Mouse (Mus musculus): Measurements from ENCODE around the gene Dnajc13. TPM values are rescaled to one million over a fixed set of nuclear protein-coding genes. Genes with fewer than 3 reads are reported as not detected.

Gene Dnajc13
- polyA plus RNA-seq, 1 experiment from 2014 or later: 14.5 TPM

DNA sequence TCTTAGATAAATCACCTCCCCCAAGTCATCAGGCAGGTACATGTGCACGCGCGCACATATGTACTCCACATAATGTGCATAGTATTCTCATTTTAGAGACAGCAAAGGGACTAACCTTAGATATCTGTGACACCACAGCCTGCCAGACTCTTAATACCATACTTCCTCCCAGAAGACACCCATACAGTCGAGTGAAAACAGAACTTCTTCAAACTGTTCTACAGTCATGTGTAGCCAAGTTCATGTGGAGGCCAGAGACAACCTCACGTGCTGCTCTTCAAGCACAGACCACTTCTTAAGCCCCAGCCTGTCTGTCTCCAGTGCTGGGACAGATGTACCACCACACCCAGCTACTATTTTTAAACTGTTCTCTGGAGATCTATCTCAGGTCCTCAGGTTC is 29.7 kb downstream of the Dnajc13 start:
- Histone ChIP-seq H3K9me3 (no peaks in the 10 kb centered on the region), H3K4me3 (no peak overlapping the region), H3K9ac (no peak overlapping the region), H3K36me3 (peaks cover 85% of the 10 kb centered on the region), H3K27ac (replicated peaks) (0 out of 2 replicates have a peak overlapping the region, but pooled peaks have one; percentile 6), H3K4me1 (peaks cover 36% of the 10 kb centered on the region), H3K4me2 (no peak overlapping the region), H3K27me3 (replicated peaks) (no peaks in the 10 kb centered on the region)
- 81% methylated on average over 5 of the region's 5 CpGs for WGBS
- no peak for ATAC-seq (ENCODE audit: extremely low read depth, insufficient number of reproducible peaks, low FRiP score, low TSS enrichment)

DNA sequence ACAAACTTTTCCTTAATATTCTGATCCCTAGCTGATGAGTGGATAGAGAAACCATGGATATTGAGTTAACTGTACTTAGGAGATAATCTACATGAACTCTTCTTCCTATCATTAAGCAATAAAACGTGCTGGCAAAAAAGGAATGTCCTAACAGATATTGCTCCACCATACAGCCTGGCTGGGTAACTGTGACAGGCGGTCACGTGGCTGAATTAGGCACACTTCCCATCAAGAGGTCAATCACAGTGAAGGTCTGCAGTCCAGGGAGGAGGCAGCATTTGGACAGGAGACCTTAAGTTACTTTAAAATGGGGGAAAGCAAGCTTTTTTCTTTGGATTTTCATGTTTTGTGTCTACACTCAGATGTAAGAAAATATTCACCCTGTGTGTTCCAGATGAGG is 30.7 kb downstream of the Dnajc13 start:
- H3K4me1 ChIP-seq: peaks cover 36% of the 10 kb centered on the region
- 85% methylated on average over 3 of the region's 3 CpGs for WGBS
- no peak overlapping the region for H3K27ac ChIP-seq (replicated peaks)
- no peaks in the 10 kb centered on the region for H3K9me3 ChIP-seq
- peaks cover 79% of the 10 kb centered on the region for H3K36me3 ChIP-seq
- no peak overlapping the region for H3K4me3 ChIP-seq
- no peak overlapping the region for H3K9ac ChIP-seq
- H3K27me3 ChIP-seq (replicated peaks): no peaks in the 10 kb centered on the region
- no peak overlapping the region for H3K4me2 ChIP-seq
- ATAC-seq (ENCODE audit: extremely low read depth, insufficient number of reproducible peaks, low FRiP score, low TSS enrichment): no peak

DNA sequence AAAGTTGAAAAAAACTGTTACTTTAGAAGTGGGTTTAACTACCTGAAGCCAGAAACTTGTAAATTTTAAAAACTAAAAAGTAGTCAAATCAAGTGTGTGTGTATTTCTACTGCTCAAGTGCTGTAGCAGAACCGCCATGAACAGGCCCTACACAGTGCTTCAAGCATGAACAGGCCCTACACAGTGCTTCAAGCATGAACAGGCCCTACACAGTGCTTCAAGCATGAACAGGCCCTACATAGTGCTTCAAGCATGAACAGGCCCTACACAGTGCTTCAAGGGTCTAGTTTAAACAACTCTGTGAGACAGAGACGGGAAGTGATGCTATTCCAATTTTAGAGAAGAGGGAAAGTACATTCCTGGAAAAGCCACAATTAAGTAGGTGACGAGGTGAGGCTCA is 51.3 kb downstream of the Dnajc13 start:
- Histone ChIP-seq H3K27me3 (replicated peaks) (no peaks in the 10 kb centered on the region), H3K9ac (no peak overlapping the region), H3K4me3 (no peak overlapping the region), H3K9me3 (no peaks in the 10 kb centered on the region), H3K4me2 (no peak overlapping the region), H3K27ac (replicated peaks) (no peak overlapping the region), H3K4me1 (no peaks in the 10 kb centered on the region), H3K36me3 (peaks cover 75% of the 10 kb centered on the region)
- no peak for ATAC-seq (ENCODE audit: extremely low read depth, insufficient number of reproducible peaks, low FRiP score, low TSS enrichment)
- 70% methylated on average over 3 of the region's 3 CpGs for WGBS

DNA sequence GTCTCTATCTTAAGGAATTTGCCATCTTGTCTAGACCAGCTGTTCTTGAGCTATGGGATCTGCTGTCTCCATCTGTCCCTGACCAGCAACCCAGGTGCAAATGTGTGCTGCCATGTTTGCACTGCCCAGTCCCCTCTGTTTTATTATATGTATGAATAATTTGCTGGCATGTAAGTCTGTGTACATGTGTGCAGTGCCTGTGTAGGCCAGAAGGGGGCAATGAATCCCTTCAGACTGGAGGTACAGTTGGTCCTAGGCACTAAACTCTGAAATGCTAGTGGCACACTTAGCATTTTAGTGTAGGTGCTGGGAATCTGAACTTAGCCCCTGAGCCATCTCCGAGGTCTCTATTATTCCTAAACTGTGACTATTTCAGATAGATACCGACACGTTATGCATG is 58.9 kb downstream of the Dnajc13 start:
- H3K4me1 ChIP-seq: no peaks in the 10 kb centered on the region
- H3K4me2 ChIP-seq: no peak overlapping the region
- H3K9me3 ChIP-seq: no peaks in the 10 kb centered on the region
- no peak for ATAC-seq (ENCODE audit: extremely low read depth, insufficient number of reproducible peaks, low FRiP score, low TSS enrichment)
- H3K4me3 ChIP-seq: no peak overlapping the region
- no peak overlapping the region for H3K27ac ChIP-seq (replicated peaks)
- H3K27me3 ChIP-seq (replicated peaks): no peaks in the 10 kb centered on the region
- WGBS: 92% methylated on average over 3 of the region's 3 CpGs
- H3K9ac ChIP-seq: no peak overlapping the region
- H3K36me3 ChIP-seq: peaks cover 92% of the 10 kb centered on the region

DNA sequence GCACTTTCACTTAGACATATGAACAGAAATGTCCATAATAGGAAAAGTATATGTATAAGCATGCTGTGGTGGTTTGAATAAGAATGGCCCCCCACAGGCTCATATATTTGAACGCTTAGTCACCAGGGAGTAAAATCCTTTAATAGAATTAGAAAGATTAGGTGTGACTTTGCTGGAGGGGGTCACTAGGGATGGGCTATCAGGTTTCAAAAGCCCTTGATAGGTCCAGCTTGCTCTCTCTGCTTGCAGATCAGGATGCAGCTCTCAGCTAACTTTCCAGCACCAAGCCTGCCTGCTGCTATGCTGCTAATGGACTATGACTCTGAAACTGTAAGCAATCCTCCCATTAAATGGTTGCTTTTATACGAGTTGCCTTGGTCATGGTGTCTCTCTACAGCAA is 68.2 kb downstream of the Dnajc13 start:
- 44% methylated on average over 2 of the region's 2 CpGs for WGBS
- Histone ChIP-seq H3K4me1 (peaks cover 25% of the 10 kb centered on the region), H3K4me2 (no peak overlapping the region), H3K9ac (no peak overlapping the region), H3K9me3 (no peaks in the 10 kb centered on the region), H3K27me3 (replicated peaks) (no peaks in the 10 kb centered on the region), H3K27ac (replicated peaks) (peak overlapping the region; percentile 84), H3K4me3 (no peak overlapping the region), H3K36me3 (peaks cover 75% of the 10 kb centered on the region)
- no peak for ATAC-seq (ENCODE audit: extremely low read depth, insufficient number of reproducible peaks, low FRiP score, low TSS enrichment)

DNA sequence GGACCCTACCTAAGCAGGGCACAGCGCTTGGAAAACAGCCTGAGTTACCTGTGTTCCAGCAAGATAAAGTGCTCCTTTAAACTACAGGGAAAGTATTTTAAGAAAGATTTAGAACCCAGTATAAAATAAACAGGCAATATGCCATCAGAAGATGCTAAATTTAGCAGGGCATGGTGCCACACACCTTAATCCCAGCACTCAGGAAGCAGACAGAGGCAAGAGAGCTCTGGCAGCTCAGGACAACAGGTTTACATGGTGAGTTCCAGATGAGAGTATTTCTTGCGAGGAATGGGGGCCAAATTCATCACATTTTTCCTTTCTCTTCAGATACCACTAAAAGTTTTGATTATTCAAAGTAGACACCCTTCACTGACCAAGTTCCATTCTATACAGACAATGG is 68.8 kb downstream of the Dnajc13 start:
- Histone ChIP-seq H3K36me3 (peaks cover 76% of the 10 kb centered on the region), H3K4me2 (peak overlapping the region; percentile 34), H3K9me3 (no peaks in the 10 kb centered on the region), H3K27me3 (replicated peaks) (no peaks in the 10 kb centered on the region), H3K4me3 (no peak overlapping the region), H3K4me1 (peaks cover 26% of the 10 kb centered on the region), H3K27ac (replicated peaks) (peak overlapping the region; percentile 84), H3K9ac (no peak overlapping the region)
- no peak for ATAC-seq (ENCODE audit: extremely low read depth, insufficient number of reproducible peaks, low FRiP score, low TSS enrichment)
- 59% methylated on average over 2 of the region's 2 CpGs for WGBS

DNA sequence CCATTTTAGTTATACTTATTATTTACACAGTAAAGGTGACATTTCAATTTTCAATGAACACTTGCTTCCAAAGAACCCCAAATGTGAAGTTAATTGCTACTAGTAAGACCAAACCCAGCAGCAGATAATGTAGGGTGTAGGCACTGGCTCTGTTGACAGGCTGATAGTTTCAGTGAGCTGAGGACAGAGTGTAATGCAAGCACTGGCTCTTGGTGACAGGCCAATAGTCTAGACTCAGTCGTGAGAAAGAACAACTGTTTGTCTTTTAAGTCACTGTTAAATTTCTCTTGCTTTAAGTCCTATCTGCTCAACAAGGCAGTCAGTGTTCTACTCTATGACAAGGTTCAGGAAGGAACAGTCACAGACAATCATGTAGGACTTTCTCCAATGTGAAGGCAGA is 69.4 kb downstream of the Dnajc13 start:
- H3K9me3 ChIP-seq: no peaks in the 10 kb centered on the region
- peak overlapping the region; percentile 84 for H3K27ac ChIP-seq (replicated peaks)
- H3K4me3 ChIP-seq: no peak overlapping the region
- peak overlapping the region; percentile 34 for H3K4me2 ChIP-seq
- no peak overlapping the region for H3K9ac ChIP-seq
- peaks cover 32% of the 10 kb centered on the region for H3K4me1 ChIP-seq
- H3K27me3 ChIP-seq (replicated peaks): no peaks in the 10 kb centered on the region
- no peak for ATAC-seq (ENCODE audit: extremely low read depth, insufficient number of reproducible peaks, low FRiP score, low TSS enrichment)
- 41% methylated on average over 1 of the region's 1 CpGs for WGBS
- H3K36me3 ChIP-seq: peaks cover 77% of the 10 kb centered on the region

DNA sequence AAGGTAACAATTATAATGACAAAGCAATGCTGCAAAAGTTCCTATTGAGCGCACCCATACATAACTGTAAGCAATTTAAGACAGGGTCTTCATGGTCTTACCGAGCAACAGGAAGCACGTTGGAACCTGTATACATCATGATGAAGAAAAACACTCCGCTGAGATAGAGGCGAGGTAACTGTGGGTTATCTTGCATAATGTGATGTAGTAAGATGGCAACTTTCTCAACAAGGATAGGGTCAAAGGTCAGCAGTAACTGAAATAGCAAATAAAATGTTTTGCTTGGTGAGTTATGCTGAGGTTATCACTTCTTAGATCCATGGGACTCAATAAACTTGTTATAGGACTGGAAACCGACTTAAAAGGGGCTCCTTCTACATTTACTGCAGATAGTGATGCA is 70.2 kb downstream of the Dnajc13 start:
- peaks cover 75% of the 10 kb centered on the region for H3K36me3 ChIP-seq
- peak overlapping the region; percentile 84 for H3K27ac ChIP-seq (replicated peaks)
- H3K4me3 ChIP-seq: no peak overlapping the region
- no peaks in the 10 kb centered on the region for H3K27me3 ChIP-seq (replicated peaks)
- no peak overlapping the region for H3K9ac ChIP-seq
- WGBS: 84% methylated on average over 6 of the region's 6 CpGs
- no peak overlapping the region for H3K4me2 ChIP-seq
- no peaks in the 10 kb centered on the region for H3K9me3 ChIP-seq
- no peak for ATAC-seq (ENCODE audit: extremely low read depth, insufficient number of reproducible peaks, low FRiP score, low TSS enrichment)
- H3K4me1 ChIP-seq: peaks cover 33% of the 10 kb centered on the region

DNA sequence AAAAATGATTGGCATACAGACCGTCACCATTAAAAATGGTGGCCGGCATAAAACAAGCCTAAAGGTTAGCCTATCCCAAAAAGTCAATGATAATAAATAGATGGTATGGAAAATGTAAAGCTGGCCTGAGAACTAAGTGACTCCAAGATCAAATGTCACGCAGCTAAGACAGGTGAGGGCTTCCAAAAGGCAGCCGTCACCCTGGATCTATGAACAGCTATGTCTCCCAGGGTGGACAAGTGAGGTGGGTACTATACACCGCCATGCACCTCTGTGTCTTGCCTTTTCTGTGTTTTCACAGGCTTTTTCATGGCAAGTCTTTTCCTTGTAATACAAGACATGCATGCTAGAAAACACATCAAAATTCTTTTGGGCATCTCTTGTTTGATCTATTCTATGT is 73.1 kb downstream of the Dnajc13 start:
- WGBS: 94% methylated on average over 5 of the region's 5 CpGs
- Histone ChIP-seq H3K36me3 (peaks cover 71% of the 10 kb centered on the region), H3K9ac (no peak overlapping the region), H3K27ac (replicated peaks) (no peak overlapping the region), H3K4me2 (no peak overlapping the region), H3K4me3 (no peak overlapping the region), H3K27me3 (replicated peaks) (no peaks in the 10 kb centered on the region), H3K9me3 (no peaks in the 10 kb centered on the region), H3K4me1 (peaks cover 32% of the 10 kb centered on the region)
- no peak for ATAC-seq (ENCODE audit: extremely low read depth, insufficient number of reproducible peaks, low FRiP score, low TSS enrichment)

DNA sequence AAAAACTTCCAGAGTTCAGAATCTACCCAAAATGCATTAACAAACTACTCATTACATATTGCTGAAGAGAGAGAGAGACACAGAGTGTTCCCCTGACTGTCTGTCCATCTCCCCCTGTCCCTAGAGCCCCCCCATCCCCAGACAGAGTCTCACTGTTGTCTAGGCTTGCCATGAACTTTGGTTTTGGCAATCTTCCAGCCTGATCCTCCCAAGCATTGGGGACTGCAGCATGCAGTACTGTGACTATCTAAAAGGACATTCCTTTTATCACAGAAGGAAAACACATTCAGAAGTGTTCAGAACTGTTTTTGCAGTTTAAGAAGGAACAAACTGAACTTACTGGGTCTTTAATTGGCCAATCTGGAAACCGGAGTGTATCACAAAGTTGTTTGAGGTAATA is 74.0 kb downstream of the Dnajc13 start:
- WGBS: 71% methylated on average over 1 of the region's 1 CpGs
- Histone ChIP-seq H3K4me3 (no peak overlapping the region), H3K9me3 (no peaks in the 10 kb centered on the region), H3K4me2 (no peak overlapping the region), H3K27me3 (replicated peaks) (no peaks in the 10 kb centered on the region), H3K27ac (replicated peaks) (no peak overlapping the region), H3K4me1 (peaks cover 22% of the 10 kb centered on the region), H3K9ac (no peak overlapping the region), H3K36me3 (peaks cover 73% of the 10 kb centered on the region)
- ATAC-seq (ENCODE audit: extremely low read depth, insufficient number of reproducible peaks, low FRiP score, low TSS enrichment): no peak

DNA sequence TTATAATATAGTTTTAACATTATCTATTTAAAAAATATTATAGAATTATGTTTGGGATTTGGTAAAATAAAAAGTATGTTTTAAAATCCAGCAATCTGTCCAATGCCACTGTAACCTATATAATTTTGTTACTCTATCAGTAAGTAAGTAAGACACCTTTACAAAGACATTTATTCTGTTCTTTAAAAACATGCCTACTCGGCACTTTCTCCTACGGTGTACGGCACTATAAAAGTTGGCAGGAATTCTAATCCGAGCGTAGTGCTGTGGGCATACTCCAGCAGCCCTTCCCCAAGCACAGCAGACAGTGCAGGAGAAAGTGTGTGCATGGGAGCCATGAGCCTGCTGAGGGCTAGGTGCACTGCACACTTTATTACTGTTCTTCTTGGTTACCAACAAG is 75.7 kb downstream of the Dnajc13 start:
- Histone ChIP-seq H3K9me3 (no peaks in the 10 kb centered on the region), H3K36me3 (peaks cover 77% of the 10 kb centered on the region), H3K9ac (no peak overlapping the region), H3K4me2 (no peak overlapping the region), H3K4me1 (peaks cover 8% of the 10 kb centered on the region; the same call in 1 of the 2 replicates), H3K27ac (replicated peaks) (no peak overlapping the region), H3K4me3 (no peak overlapping the region), H3K27me3 (replicated peaks) (no peaks in the 10 kb centered on the region)
- ATAC-seq (ENCODE audit: extremely low read depth, insufficient number of reproducible peaks, low FRiP score, low TSS enrichment): no peak
- WGBS: 93% methylated on average over 5 of the region's 5 CpGs

DNA sequence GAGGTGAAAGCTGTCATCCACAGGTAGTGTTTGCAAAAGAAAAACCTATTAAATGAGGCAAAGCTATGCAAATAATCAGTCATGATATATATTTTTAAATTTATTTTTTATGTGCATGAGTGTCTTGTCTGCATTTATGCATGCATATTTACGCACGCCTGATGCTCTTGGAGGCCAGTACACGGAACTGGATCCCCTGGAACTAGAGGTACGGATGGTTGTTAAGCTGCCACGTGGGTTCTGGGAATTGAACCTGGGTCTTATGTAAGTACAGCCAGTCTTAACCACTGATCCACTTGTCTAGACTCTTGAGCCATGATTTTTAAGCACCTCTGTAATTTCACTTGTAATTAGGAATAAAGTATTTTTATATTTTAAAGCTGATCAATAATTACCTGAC is 79.5 kb downstream of the Dnajc13 start:
- no peak for ATAC-seq (ENCODE audit: extremely low read depth, insufficient number of reproducible peaks, low FRiP score, low TSS enrichment)

More for the DNA sequence above, 79.5 kb downstream of the Dnajc13 start:
- Histone ChIP-seq H3K36me3 (peaks cover 81% of the 10 kb centered on the region), H3K4me2 (no peak overlapping the region), H3K27ac (replicated peaks) (no peak overlapping the region), H3K4me1 (no peaks in the 10 kb centered on the region), H3K4me3 (no peak overlapping the region), H3K9ac (no peak overlapping the region), H3K9me3 (no peaks in the 10 kb centered on the region), H3K27me3 (replicated peaks) (no peaks in the 10 kb centered on the region)
- WGBS: 90% methylated on average over 5 of the region's 5 CpGs

Measured in heart, embryonic 13.5 days (tissue).